Mouse (Mus musculus): Measurements from ENCODE around the gene Hmgb2.
"Not testable (repeated sequence)": the region's sequence is repeated elsewhere in the genome, so short reads cannot be mapped to it uniquely, and the experiment has no call there.

Gene Hmgb2

DNA sequence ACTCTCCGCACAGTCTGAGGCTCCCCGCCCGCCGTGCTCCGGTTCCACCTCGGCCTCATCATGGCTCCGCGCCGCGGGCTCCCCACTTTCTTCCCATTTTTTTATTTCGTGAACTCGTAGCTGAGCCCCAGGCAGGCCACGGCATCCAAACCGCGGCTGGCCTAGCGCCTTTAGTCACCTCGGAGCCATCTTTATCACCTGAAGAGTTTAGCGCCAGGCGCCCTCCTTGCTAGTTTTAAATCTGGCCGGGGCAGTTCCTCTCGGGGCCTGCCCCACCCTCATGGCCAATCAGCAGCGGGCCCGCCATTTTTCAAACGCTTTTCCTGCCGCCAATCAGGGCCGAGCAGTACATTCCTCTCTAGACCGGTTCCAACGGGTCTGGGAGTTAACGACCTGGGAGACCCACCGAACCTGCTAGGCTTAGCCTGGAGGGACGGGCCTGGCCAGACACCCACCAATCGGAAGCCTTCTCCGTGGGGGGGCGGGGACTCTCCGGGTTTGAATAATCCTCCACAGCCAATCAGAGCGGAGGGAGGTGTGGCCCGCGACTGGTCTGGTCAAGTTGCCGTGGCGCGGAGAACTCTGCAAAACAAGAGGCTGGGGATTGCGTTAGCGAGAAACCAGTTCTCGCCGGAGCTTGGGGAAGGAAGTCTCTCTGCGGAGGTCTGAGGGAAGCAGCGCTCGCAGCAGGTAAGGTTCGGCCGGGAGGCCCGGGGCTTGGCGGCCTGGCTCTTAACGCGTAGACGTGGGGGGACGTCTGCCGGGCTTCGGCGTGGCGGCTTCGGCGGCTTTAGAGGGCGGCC lies at the start of gene Hmgb2:
TSS of gene Hmgb2 (plus strand) at position 592 of the 803 bp plus-strand sequence.
- DNase-seq (ENCODE audit: low spot score): peak; percentile 99

DNA sequence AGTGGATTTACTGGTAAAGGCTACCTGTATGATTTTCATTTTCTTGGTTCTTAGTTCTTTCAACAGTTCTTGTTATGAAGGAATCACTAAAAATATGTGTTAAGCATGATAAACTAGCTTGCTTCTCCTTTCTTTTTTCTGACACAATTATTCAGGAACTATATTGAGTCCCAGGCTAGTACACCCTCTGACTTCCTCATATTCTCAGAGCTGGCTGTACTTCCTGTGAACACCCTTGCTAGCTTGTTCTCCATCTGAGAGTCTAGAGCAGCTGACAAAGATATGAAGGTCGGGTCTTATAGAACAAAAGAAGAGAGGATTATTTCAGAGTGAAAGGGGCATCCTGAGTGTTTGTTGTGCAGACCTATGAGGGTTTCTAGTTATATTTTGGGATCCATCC lies 48.9 kb upstream of the Hmgb2 start:
- no peak for DNase-seq (ENCODE audit: low spot score)

DNA sequence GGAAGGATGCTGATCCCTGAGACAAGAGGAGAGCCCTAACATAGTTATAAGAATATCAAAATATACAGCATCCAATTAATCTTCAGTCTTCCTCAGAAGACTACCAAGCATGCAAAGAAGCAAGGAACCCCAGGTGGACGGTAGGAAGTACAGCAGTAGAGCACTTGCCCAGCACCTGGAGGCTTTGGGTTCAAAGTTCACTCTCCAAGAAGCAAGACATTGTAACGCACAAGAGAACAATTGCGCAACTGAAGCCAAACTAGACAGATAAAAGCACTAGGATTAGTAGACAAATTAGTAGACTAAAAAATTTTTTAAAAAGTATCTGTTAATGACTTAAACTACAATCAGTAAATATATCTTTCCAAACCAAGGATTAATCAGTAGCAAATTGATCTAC lies 48.0 kb upstream of the Hmgb2 start:
- DNase-seq (ENCODE audit: low spot score): no peak

DNA sequence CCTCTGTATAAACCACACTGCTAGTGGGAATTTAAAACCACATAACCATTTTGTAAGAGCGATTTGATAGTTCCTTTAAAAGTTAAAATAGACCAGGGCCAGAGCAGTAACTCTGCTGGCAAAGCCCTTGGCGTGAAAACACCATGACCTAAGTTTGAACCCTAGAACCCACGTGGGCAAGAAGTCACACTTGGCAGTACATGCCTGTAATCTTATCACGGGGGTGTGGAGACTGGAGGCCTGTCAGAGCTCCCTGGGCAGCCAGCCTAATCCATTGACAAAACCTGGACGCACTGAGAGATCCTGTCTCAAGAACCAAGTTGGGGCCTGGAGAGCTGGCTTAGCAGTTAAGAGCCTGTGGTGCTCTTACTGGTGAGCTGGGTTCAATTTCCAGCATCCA lies 43.1 kb upstream of the Hmgb2 start:
- no peak for DNase-seq (ENCODE audit: low spot score)

DNA sequence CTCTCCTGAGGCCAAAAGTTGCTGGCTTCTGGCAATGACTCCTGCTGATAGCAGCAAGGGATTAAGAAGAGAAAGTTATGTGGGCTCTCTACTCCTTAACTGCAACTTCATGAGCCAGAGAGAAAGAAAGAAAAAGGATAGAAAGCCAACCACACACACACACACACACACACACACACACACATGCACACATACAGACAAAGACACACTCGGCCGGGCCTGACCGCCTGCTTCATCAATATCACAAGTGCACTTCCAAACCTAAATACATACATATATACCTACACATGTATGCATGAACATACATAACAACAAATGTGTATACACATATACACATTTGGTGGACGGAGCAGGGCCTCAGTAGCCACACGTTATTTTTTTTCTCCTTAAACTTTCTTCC lies 40.8 kb upstream of the Hmgb2 start:
- DNase-seq (ENCODE audit: low spot score): no peak

DNA sequence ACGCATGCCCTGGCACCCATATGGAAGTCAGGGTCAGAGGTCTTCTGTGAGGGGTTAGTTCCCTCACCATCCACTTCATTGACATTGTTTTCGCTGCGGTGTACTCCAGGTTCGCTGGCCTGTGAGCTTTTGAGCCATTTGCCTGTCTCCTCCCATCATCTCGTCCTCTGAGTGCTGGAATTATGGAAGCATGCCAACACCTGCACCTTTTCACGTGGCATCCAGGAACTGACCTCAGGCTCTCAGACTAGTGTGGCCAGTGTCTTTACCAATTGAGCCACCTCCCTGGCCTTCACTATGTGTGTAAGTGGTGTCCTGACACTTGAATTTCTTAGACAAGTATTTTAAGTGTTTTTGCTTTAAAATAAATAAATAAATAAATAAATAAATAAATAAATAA lies 38.0 kb upstream of the Hmgb2 start:
- DNase-seq (ENCODE audit: low spot score): no peak

DNA sequence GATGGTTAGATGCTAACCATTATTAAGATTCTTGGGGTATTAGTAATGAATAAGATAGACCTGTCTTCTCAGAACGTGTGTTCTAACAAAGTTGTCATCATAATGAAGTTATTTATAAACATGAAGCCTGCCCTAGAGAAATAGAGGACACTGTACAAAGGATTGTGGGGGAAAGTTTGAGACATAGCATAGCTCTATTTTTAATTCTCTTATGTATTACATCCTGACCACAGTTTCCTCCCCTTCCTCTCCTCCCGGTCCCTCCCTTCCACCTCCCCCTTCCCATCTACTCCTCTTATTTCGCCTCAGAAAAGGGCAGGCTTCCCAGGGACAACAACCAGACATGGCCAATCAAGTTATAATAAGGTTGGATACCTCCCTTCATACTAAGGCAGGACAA lies 33.3 kb upstream of the Hmgb2 start:
- no peak for DNase-seq (ENCODE audit: low spot score)

DNA sequence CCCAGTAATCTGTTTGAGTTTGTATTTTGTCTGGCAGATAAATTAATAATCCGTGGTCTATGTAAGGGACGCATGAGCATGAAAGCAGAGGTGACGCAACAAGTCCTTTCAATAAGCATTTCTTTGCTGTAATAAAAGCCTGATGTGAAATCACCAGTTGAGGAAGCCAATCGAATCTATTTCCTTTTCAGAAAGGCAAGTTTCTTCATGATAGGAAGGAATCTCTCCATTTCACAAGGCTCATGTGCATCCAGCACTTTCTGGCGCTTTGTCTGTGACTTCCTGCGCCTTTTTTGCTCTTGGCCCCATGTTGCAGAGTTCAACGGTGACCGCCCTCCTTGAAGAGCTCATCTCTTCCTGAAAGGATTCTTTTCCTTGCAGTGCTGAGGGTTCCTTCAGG lies 32.0 kb upstream of the Hmgb2 start:
- no peak for DNase-seq (ENCODE audit: low spot score)

DNA sequence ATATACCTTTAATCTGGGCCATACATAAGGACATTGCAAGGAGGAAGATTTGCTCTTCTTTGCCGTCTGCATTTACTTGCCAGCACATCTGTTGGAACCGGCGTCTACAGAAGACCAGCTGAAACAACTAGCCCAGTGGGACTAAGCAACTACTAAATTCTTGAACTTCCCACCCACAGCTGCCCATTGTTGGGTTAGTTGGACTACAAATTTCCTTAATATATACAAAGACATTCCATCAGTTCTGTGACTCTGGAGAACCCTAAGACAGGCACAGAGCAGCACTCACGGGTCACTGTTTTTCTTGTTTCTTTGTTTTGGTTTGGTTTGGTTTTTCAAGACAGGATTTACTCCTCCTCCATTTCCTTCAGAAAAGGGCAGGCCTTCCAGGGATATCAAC lies 31.1 kb upstream of the Hmgb2 start:
- DNase-seq (ENCODE audit: low spot score): no peak

DNA sequence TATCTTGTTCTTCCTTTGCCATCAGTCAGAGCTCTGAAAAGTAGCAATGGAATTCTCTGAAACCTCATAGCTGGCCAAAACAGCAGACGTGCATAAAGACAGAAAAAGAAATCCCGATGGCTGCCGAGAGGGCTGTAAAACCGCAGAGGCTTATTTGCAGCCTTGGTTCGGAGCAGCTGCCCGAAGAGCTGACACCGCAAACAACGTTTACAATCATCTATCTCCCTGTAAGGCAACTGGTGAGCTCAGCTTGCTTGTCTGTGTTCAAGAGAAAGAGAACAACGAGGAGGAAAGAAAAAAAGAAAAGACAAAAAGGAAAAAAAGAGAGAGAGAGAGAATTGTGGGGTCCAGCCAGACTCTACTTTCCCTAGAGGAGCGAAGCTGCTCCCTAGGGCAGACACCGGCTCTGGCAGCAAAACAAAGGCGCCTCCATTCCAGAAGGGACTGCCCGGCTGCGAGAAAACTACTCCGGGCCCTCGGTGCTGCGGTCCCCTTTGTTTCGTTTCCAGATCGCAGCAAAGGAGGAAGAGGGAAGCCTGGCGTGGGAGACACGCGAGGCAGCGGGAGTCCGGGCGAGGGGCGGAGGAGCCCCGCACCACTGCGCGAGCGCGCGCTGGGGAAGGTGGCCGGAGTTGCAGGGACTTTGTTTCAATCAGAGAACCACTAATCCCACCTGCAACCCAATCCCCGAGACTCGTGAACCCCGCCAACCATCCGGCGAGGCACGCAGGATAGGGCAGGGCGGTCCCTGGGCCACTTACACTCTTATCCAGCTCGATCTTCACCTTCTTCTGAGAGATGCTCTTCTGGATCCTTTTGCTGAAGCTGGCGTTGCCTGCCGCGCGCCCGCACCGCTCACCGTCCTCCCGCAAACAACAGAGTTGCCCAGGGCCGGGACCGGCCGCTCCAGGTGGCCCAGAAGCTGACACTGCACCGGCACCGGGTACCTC lies 24.9 kb upstream of the Hmgb2 start:
- no peak for DNase-seq (ENCODE audit: low spot score)

DNA sequence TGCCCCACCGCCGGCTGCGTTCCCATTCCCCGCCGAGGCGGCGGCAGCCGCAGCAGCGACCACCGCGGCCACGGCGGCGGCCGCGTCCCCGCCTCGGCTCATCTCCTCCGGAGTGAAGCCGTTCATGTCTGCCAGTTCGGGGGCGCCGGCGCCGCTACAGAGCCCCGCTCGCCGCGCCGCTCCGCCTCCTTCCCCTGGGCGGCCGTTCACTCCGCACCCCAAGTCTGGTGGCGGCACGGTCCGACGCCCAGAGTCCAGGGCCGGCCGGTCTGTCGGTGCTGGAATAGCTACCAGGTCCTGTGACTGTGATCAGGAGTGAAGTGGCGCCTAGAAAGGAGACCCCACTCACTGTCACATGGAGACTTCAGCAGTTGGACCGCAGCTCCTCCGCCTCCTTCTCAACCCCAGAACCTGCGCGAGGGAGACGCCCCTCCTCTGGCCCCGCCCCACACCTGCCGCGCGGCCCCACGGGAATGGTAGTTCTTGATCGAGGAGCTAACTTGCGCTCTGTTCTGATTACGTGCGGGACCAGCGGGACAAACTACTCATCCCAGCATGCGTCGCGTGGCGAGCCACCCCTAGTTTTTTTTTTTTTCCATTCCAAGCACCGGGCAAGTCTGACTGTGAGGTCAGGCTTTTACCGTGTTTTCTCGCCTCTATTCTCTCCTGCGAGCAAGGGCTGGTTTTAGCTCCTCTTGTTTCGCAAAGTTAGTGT lies 24.1 kb upstream of the Hmgb2 start, which contains the start of gene Sap30:
TSS of gene Sap30 (minus strand) at position 420 of the 715 bp plus-strand sequence.
- peak; percentile 94 for DNase-seq (ENCODE audit: low spot score)

DNA sequence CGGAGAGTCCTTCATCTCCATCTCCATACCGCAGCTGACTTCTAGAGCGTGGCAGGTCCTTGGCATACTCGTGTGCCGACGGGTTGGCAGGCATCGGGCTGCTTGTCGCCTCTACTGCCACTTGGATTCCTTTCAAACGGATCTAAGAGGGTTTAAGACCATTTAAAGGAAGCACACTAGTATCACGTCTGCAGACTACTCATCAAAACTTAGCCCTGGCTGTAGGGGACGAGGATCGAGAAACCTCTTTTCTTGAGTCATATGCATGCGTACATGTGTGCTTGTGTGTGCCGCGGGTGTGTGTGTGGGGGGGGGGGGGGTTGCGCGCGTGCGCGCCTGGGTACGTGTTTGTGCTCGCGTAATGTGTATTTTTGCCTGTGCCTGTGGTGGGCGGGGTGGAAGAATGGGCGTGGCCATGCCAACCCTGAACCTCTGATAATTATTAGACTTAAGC lies 23.4 kb upstream of the Hmgb2 start:
- no peak for DNase-seq (ENCODE audit: low spot score)

DNA sequence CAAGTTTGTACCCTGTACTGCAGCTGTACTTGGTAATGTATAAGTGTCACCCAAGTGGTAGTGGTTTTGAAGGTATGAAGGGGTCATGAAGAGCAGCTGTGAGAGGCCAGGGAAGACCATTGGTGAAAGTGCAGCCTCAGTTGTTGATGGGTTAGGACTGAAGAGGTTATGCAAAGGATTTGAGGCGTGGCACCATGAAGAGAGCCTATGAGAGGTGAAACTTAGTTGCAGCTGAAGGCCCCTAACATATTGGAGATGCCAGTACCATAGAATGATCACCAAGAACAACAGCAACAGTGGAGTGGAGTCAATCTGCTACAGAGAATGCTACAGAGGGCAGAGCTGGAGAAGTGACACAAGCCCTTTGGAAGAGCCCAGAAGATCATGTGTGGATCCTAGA lies 22.3 kb upstream of the Hmgb2 start:
- no peak for DNase-seq (ENCODE audit: low spot score)

DNA sequence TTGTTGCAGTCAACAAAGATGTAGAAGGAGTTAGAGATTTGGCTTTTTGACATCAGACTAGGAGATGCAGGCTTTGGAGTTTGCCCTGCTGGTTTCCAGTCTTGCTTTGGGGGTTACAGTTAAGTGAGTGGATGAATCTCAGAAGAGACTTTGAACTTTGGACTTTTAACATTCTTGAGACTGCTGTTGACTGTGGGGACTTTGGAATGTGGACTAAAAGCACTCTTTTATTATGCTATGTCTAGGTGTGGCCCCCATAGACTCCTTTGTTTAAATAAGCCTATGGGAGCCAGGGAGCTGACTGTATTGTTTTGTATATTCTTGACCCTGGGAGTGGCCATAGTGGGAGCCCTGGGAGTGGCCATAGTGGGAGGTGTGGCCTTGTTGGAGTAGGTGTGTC lies 21.8 kb upstream of the Hmgb2 start:
- no peak for DNase-seq (ENCODE audit: low spot score)

DNA sequence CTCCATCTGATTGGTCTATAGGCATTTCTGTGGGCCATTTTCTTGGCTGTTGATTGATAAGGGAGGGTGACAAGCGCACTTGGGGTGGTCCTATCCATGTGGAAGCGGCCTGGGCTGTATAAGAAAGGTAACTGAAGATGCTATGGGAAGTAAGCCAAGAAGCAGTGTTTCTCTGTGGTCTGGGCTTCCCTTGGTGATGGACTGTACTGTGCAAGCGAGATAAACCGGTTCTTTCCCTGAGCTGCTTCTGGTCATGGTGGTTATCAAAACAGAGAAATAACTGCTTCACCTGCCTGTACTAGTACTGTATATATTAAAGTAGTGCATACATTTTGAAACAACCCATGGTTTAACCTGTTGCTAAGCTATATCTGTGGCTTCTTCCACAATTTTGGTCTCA lies 19.8 kb upstream of the Hmgb2 start:
- no peak for DNase-seq (ENCODE audit: low spot score)

DNA sequence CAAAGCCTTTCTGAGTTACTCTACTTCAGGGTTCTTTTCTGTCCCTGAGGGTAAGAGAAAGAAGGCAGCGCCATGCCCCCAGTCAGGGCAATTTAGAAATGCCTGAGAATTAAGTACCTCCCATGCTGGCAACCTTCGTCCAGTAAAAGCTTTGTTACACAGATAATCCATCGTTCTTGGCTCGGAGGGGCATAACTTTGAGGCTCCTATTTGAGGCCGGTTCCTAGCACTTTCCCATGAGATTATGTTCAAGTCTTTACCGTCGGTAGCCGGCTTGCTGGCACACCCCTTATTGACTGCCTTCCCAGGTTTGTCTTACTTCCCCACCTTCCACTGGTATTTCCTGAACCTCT lies 13.2 kb upstream of the Hmgb2 start:
- DNase-seq (ENCODE audit: low spot score): no peak

DNA sequence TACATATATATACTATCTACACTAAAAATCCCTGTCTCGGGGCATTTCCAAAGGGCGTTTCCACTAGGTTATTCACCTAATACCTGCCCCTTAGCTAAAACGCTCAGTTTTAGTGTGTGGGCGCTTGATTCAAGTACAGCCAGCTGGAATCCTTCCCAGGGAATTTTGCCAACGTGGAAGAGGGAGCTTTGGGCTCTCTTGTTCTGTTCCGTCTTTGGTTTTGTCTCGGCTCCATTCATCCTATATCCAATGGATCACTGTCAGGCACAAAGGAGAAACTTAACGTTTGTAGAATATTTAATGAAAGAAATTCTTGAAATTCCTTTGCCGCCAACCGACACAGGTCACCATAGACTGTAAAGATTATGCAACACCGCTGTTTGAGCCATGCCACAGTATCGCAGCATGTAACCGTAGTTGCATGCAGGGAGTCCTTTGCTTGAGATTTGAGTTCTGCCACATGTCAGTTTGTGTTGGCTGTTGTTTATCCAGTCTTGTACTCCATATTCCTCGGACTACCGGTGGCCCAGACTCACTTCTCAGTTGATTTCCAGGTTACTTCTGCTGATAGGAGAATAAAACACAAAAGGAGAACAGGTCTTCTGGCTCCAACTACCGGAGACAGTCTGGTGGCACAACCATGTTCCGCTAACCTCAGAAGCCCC lies 12.7 kb upstream of the Hmgb2 start:
- DNase-seq (ENCODE audit: low spot score): no peak

DNA sequence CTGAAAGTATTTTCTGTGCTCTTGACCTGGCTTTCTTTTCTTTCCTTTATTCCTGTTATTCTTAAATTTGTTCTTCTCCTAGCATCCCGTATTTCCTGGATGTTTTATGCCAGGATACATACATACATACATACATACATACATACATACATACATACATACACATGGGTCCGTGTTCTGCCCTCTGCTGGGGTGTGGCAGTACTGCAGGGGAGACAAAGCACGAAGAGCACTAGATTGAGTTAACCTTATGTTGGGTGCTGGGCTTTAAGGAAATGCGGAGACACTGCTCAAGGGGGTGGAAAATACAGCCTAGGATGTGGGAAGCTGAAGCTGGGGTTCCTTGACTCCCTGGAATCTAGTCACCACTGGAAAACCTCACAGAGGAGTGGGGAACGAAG lies 8.1 kb upstream of the Hmgb2 start:
- DNase-seq (ENCODE audit: low spot score): peak; percentile 31

DNA sequence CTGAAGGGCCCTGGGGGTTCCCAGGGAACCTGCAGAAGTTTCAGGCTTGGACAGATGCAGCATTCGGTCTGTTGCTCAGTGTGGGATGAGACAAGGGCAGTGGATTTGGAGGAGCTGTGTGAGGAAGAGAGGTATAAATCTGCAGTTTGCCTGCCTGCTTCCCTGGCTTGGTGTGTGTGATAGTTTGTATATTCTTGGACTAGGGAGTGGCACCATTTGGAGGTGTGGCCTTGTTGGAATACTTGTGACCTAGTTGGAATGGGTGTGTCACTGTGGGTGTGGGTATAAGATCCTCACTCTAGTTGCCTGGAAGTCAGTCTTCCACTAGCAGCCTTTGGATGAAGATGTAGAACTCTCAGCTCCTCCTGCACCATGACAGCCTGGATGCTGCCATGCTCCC lies 6.2 kb upstream of the Hmgb2 start:
- DNase-seq (ENCODE audit: low spot score): not testable (repeated sequence)

DNA sequence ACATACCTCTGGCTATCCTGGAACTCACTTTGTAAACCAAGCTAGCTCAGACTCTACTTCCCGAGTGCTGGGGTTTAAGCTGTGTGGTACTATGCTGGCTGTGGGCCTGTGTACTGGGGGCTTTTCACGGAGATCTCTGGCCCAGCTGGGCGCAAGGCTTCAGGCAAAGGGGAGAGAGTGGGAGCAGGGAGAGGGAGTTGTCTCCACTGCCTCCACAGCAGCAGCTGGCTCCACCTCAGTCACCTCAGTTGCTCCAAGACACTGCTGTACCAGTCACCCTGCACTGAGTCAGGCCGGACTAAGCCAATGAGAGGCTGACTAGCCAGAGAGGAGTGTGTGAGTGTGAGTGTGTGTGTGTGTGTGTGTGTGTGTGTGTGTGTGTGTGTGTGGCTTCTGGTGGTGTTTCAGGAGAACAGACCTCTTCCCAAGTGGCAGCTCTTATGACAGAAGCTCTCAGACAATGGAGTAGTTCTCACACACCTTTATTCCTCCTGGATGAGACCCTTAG lies 4.1 kb upstream of the Hmgb2 start:
- DNase-seq (ENCODE audit: low spot score): no peak

DNA sequence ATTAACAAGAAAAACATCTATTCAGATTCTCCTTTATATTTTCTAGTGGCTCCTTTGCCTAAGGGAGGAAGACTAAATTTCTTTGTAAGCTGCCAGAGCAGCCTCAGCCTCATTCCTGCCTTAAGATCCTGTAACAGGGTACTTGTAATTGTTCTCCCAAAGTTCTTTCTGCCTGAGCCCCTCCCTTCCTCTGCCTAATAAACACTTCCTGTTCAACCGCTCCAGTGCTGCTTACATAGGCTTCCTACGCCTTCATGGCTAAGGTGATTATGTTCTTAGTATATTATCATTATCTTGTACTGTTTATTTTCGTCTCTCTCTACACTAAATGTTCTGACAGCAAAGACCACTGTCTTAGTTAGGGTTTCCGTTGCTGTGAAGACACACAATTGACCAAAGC lies 3.0 kb upstream of the Hmgb2 start:
- DNase-seq (ENCODE audit: low spot score): no peak
